Mouse (Mus musculus): ENCODE data around the gene Ints5.
"Not testable (repeated sequence)": the region's sequence is repeated elsewhere in the genome, so short reads cannot be mapped to it uniquely, and the experiment has no call there.

The Ints5 gene

GRCm38 (mm10) chr19:8887585-8888463 is 5.0 kb upstream of the Ints5 start:
- DNase-seq (ENCODE audit: low read depth, low spot score) = no peak

- peak; percentile 97 for DNase-seq (ENCODE audit: low read depth, low spot score)
These were observed 4.1 kb upstream of the Ints5 start, which contains the start of the genes 1810009A15Rik and Gm49416 for GRCm38 (mm10) chr19:8888511-8889385. Gene 1810009A15Rik (plus strand): TSS chr19:8888853. Gene Gm49416 (plus strand): TSS chr19:8888926.

- no peak for DNase-seq (ENCODE audit: low read depth, low spot score)
These were observed 2.7 kb downstream of the Ints5 start for GRCm38 (mm10) chr19:8895397-8895960.

- DNase-seq (ENCODE audit: low read depth, low spot score) = not testable (repeated sequence)
These were observed 3.4 kb downstream of the Ints5 start for GRCm38 (mm10) chr19:8896231-8896630.

GRCm38 (mm10) chr19:8897211-8897864 is 4.5 kb downstream of the Ints5 start:
- DNase-seq (ENCODE audit: low read depth, low spot score) = not testable (repeated sequence)

- DNase-seq (ENCODE audit: low read depth, low spot score) = peak; percentile 96
These were observed 5.2 kb downstream of the Ints5 start, which contains the start of gene Ganab for GRCm38 (mm10) chr19:8897865-8898495. Gene Ganab (plus strand): TSS chr19:8898071.

- DNase-seq (ENCODE audit: low read depth, low spot score) = no peak
These were observed 5.8 kb downstream of the Ints5 start for GRCm38 (mm10) chr19:8898576-8898975.

- DNase-seq (ENCODE audit: low read depth, low spot score) = no peak
These were observed 6.3 kb downstream of the Ints5 start for GRCm38 (mm10) chr19:8899079-8899478.

GRCm38 (mm10) chr19:8903412-8903811 is 10.6 kb downstream of the Ints5 start:
- DNase-seq (ENCODE audit: low read depth, low spot score) = no peak

GRCm38 (mm10) chr19:8908531-8908930 is 15.7 kb downstream of the Ints5 start:
- no peak for DNase-seq (ENCODE audit: low read depth, low spot score)

- no peak for DNase-seq (ENCODE audit: low read depth, low spot score)
These were observed 19.0 kb downstream of the Ints5 start for GRCm38 (mm10) chr19:8911810-8912209.

GRCm38 (mm10) chr19:8914212-8914611 is 21.4 kb downstream of the Ints5 start:
- no peak for DNase-seq (ENCODE audit: low read depth, low spot score)

GRCm38 (mm10) chr19:8919000-8919399 is 26.2 kb downstream of the Ints5 start:
- no peak for DNase-seq (ENCODE audit: low read depth, low spot score)

- no peak for DNase-seq (ENCODE audit: low read depth, low spot score)
These were observed 26.9 kb downstream of the Ints5 start for GRCm38 (mm10) chr19:8919684-8920072.

- DNase-seq (ENCODE audit: low read depth, low spot score) = peak; percentile 89
These were observed 27.4 kb downstream of the Ints5 start, which contains the start of gene B3gat3 for GRCm38 (mm10) chr19:8920073-8920736. Gene B3gat3 (plus strand): TSS chr19:8920374.

GRCm38 (mm10) chr19:8920836-8921291 is 28.1 kb downstream of the Ints5 start:
- DNase-seq (ENCODE audit: low read depth, low spot score) = no peak

- DNase-seq (ENCODE audit: low read depth, low spot score) = no peak
These were observed 28.9 kb downstream of the Ints5 start for GRCm38 (mm10) chr19:8921741-8922140.

- no peak for DNase-seq (ENCODE audit: low read depth, low spot score)
These were observed 34.0 kb downstream of the Ints5 start for GRCm38 (mm10) chr19:8926766-8927165.

- DNase-seq (ENCODE audit: low read depth, low spot score) = no peak
These were observed 35.2 kb downstream of the Ints5 start for GRCm38 (mm10) chr19:8927891-8928525.

All from forelimb bud, embryonic 11.5 days (tissue).